Mouse (Mus musculus) heart, postnatal 0 days (tissue): Measurements from ENCODE around the gene P3h3.

Experiments
- CTCF ChIP-seq: IDR thresholded peaks from 2 replicates; pipeline ENCODE4 v1.5.1; 2016; ENCODE audit warnings: antibody characterized with exemption, control low read depth, low read depth
- EP300 ChIP-seq: IDR thresholded peaks from 2 replicates; pipeline ENCODE4 v1.6.1; 2016; ENCODE audit warnings: antibody characterized with exemption, low read depth

DNA sequence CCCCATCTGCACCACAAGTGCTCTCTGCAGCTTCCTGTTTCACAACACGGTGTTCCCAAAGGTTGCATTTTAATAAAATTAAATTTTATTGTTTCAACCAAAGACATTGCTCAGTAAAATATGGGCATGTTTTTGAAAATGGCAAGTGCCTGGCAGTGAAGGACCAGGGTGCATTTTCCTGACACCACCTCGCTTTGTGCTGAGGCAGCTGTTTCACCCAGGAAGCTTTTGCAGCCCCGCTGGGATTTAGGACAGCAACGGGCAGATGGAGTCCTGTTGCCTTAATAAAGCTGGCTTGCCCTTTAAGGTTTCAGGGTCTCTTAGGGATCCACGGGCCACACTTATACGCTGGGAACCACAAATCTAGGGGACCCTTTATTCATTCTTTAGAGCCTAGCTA lies 33.4 kb upstream of the P3h3 start:
- no peak for TF ChIP-seq CTCF
- TF ChIP-seq EP300: no peak
